Mouse (Mus musculus): ENCODE measurements around the gene Hoxa6.

The Hoxa6 gene
- long read RNA-seq, experiment 1 = 0 reads
- long read RNA-seq, experiment 2 = 0 reads

- intact Hi-C loops (cut with DNase I) = no loop called here
These were observed at the start of gene Hoxa6 for GRCm38 (mm10) chr6:52208072-52208867. Gene Hoxa6, minus strand, starts transcription at chr6:52208722.

DNA sequence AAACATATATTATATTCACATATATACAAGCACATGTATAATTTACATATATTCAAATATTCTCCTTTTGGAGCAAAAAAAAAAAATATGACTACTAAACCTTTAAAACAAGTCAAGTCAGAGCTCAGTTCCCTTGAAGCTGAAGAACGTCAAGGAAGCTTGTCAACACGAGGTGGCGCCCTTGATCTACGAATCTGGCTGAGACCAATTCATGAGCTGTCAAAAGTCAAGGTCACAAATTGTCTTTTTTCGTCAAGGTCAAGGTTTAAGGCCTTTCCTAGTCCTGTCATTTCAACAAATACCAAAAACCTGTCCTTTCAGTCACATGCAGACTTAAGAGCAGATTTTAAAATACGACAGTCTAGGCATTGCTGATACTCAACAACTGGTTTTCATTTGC, 48.4 kb upstream of the Hoxa6 start:
- intact Hi-C loops (cut with DNase I) = loop anchor here (5.0 kb wide), 2 partner anchors 585 to 660 kb away; no protein-coding TSS in a partner anchor

- intact Hi-C loops (cut with DNase I) = no loop called here
These were observed 45.3 kb upstream of the Hoxa6 start for GRCm38 (mm10) chr6:52253511-52254500.

DNA sequence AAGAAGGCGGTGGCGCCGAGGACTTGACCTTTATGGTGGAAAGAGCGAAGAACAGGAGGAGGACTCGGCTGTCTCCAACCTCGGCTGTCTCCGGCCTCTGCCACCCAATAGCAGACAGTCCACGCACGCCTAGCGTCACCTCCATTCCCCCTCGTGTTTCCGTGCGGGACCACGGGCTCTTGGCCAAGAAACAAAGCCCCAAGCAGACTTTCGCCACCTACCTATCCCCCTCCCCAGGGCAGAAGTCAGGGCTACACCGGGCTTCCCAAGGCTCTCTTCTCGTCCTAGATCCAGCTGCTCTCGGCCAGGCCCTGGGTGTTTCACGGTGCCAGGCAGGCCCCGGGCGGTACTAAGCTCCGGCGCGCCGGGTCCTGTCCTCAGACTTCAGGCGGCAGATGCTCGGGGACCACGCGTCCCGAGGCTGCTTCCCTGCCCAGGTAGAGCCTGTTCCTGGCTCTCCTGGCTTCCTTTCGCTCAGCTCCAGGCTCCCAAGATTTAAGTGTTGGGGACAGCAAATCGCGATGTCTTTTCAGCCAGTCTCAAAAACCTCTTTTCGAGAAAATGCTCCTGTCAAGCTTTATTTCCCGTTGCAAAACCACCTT, 44.4 kb upstream of the Hoxa6 start:
- intact Hi-C loops (cut with DNase I) = no loop called here

- intact Hi-C loops (cut with DNase I) = no loop called here
These were observed 43.7 kb upstream of the Hoxa6 start for GRCm38 (mm10) chr6:52252016-52252774.

DNA sequence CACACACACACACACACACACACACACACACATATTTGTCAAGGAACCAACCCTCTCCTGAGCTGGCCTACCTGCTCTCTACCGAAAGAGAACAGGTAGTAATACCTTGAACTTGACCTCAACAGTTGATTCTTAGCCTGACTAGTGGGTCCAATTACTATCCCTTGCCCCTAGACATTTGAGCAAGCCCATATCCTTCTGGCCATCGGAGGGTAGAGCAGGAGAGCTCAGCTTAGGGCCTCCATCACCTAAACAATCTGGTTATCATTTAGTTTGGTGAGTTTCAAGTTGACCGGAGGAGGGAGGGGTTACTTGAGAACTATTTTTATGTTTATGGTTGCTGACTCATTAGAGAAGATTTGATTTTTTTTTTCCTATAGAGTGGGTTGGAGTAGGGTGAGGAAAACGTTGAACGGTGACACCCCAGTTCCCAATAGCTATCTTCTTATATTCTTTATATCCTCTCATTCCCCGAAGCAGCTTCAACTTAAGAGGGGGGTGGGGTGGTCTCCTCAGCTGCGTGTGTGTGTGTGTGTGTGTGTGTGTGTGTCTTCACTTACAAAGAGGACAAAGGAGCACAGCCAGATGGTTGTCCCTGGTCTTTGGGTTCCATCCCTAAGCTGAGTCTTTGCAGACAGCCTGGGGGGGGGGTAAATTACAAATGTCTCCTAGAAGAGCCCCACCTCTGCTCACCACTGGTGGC, 42.8 kb upstream of the Hoxa6 start:
- intact Hi-C loops (cut with DNase I) = no loop called here

- intact Hi-C loops (cut with DNase I) = no loop called here
These were observed 41.3 kb upstream of the Hoxa6 start for GRCm38 (mm10) chr6:52249826-52250225.

DNA sequence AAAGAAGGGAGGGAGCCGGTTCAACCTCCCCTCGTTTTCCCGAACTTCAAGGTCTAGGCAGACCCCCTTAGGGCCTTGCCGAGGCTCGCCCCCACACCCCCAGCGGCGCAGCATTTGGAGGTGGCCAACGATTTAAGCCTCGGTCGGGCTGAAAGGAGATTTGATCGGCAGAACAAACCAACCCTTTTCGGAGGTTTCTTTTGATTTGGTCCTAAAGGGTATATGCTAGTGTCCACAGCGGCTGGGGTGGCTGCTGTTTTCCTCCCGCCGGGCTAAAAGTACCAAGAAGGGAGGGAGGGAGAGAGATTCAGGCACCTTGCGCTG, 40.9 kb upstream of the Hoxa6 start:
- intact Hi-C loops (cut with DNase I) = no loop called here

- intact Hi-C loops (cut with DNase I) = no loop called here
These were observed 40.3 kb upstream of the Hoxa6 start for GRCm38 (mm10) chr6:52248638-52249414.

DNA sequence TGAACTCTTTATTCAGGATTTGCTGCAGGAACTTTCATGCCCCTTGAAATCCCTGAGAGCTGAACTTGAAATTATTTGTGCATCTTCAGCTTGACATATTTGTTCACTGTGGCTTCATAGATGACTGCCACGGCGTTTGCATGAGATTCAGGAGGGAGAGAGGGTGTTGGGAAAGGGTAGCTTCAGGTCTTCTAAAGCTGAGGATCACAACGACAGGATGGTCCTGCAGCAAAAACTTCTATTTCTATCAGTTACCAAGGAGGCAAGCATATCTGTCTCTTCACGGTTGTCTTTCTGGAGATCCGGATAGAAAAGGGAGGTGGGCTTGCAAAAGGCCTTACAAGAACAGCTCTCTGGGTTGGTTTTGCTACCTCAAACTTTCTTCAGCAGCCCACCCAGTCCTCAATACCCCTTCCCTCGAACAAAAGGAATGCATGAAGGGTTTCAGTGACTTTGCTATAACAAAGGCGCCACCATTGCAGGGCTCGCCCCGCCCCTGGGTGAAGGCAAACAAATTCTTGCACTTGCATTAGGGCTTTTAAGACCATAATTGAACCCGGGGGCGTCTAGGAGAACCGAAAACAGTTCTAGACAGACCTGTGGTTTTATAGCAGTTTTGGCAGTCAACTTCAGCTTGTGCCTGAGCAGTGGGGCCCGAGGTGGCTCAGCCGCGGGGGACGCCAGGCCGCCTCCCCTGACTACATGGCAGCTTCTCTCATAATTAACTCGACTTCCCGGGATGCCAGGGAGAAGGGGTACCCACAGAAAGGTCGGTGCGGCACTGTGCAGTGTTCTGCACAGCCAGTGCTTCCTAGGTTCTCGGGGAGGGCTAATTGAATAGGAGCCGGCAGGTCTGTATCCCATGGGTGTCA, 39.5 kb upstream of the Hoxa6 start:
- intact Hi-C loops (cut with DNase I) = no loop called here

- intact Hi-C loops (cut with DNase I) = no loop called here
These were observed 38.4 kb upstream of the Hoxa6 start for GRCm38 (mm10) chr6:52246916-52247315.

GRCm38 (mm10) chr6:52246403-52246803, 37.9 kb upstream of the Hoxa6 start:
- intact Hi-C loops (cut with DNase I) = no loop called here

GRCm38 (mm10) chr6:52245757-52246142, 37.2 kb upstream of the Hoxa6 start, which contains the start of gene Hoxa11:
Gene Hoxa11, minus strand, starts transcription at chr6:52245810.
- intact Hi-C loops (cut with DNase I) = no loop called here

DNA sequence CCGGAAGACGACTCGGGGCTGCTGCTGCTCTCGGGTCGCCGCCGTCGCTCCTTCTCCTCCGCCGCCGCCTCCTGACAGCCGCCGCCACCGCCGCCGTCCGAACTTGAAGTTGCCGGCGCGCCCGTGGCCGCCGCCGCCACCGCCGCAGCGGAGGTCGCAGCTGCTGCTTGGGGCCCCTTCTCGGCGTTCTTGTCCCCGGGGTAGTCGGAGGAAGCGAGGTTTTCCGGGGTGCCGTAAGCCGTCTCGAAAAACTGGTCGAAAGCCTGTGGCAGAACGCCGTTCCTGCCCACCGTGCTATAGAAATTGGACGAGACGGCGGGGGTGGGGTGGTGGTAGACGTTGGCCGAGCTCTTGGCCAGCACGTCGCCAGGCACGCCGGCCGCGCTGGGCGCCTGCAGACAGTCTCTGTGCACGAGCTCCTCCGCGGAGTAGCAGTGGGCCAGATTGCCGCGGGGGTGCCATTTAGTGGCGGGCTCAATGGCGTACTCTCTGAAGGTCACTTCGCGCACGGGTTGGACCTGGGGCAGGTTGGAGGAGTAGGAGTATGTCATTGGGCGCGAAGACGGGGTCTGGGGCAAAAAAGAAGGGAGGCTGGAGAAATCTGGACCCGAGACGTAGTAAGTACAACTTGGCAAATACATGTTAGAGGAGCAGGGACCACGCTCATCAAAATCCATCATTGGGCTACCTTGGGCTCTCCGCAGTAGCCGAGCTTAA, 36.7 kb upstream of the Hoxa6 start:
- intact Hi-C loops (cut with DNase I) = no loop called here

- intact Hi-C loops (cut with DNase I) = no loop called here
These were observed 36.0 kb upstream of the Hoxa6 start for GRCm38 (mm10) chr6:52244471-52245039.

- intact Hi-C loops (cut with DNase I) = no loop called here
These were observed 35.2 kb upstream of the Hoxa6 start for GRCm38 (mm10) chr6:52243681-52244121.

GRCm38 (mm10) chr6:52242801-52243332, 34.3 kb upstream of the Hoxa6 start:
- intact Hi-C loops (cut with DNase I) = no loop called here
